16 mouse cellular contexts compared by ENCODE assay signal in genomic region chr6:28848285-28848794, GRCm38 (mm10). TPM values are rescaled to one million over a fixed set of nuclear protein-coding genes. Genes with fewer than 3 reads are reported as not detected.
DNase-seq lines count a peak whose midpoint lies in the region; ATAC-seq and TF ChIP-seq lines count a peak whose summit lies in the region.
"Had no signal": no experiment of that assay in that cellular context is flagged by ENCODE, and none has a peak within 500 bp of the region (broad histone marks: within the 10 kb centered on the region; RNA-seq: fewer than 3 reads in every experiment).

No protein-coding gene starts in this region.

- H3K9me3 ChIP-seq in hindbrain, postnatal 0 days (ENCODE audit: low read length) = no peaks in the 10 kb centered on the region
- H3K9me3 ChIP-seq in hindbrain, embryonic 11.5 days (ENCODE audit: control insufficient read depth, low read length) = no peaks in the 10 kb centered on the region
- no peaks in the 10 kb centered on the region for H3K9me3 ChIP-seq in limb, embryonic 10.5 days (replicated peaks)
- no peaks in the 10 kb centered on the region for H3K9me3 ChIP-seq in stomach, postnatal 0 days (ENCODE audit: control insufficient read depth, low read length)
- H3K9me3 ChIP-seq in midbrain, embryonic 10.5 days (replicated peaks) = no peaks in the 10 kb centered on the region
- H3K9me3 ChIP-seq: liver, embryonic 12.5 days had no signal

- no peak for TF ChIP-seq EP300 in stomach, postnatal 0 days (optimal IDR thresholded peaks at IDR 0.05)

- H3K4me2 ChIP-seq in hindbrain, postnatal 0 days (ENCODE audit: low read depth, low read length) = no peak overlapping the region
- H3K4me2 ChIP-seq in hindbrain, embryonic 11.5 days (replicated peaks; ENCODE audit: low read depth, low read length) = no peak overlapping the region
- H3K4me2 ChIP-seq in stomach, postnatal 0 days (replicated peaks; ENCODE audit: low read depth) = no peak overlapping the region
- H3K4me2 ChIP-seq: liver, embryonic 12.5 days had no signal

- peaks cover 19% of the 10 kb centered on the region for H3K4me1 ChIP-seq in hindbrain, postnatal 0 days (ENCODE audit: insufficient read depth, low read length)
- peaks cover 3% of the 10 kb centered on the region for H3K4me1 ChIP-seq in hindbrain, embryonic 11.5 days (replicated peaks; ENCODE audit: control insufficient read depth, insufficient read depth, low read length)
- H3K4me1 ChIP-seq in limb, embryonic 10.5 days = peaks cover 45% of the 10 kb centered on the region
- peaks cover 2% of the 10 kb centered on the region; the same call in 1 of the 2 replicates for H3K4me1 ChIP-seq in stomach, postnatal 0 days (replicated peaks; ENCODE audit: control insufficient read depth, insufficient read depth)
- H3K4me1 ChIP-seq in midbrain, embryonic 10.5 days = peaks cover 53% of the 10 kb centered on the region

- no peak overlapping the region for H3K9ac ChIP-seq in hindbrain, postnatal 0 days (replicated peaks; ENCODE audit: low read length)
- H3K9ac ChIP-seq in hindbrain, embryonic 11.5 days (ENCODE audit: low read depth, low read length) = no peak overlapping the region
- H3K9ac ChIP-seq in stomach, postnatal 0 days (ENCODE audit: low read length) = no peak overlapping the region
- H3K9ac ChIP-seq: liver, embryonic 12.5 days had no signal

- no peaks in the 10 kb centered on the region for H3K36me3 ChIP-seq in hindbrain, postnatal 0 days (ENCODE audit: insufficient read depth, low read length)
- H3K36me3 ChIP-seq in hindbrain, embryonic 11.5 days (ENCODE audit: control insufficient read depth, insufficient read depth, low read length) = no peaks in the 10 kb centered on the region
- no peaks in the 10 kb centered on the region for H3K36me3 ChIP-seq in limb, embryonic 10.5 days
- no peaks in the 10 kb centered on the region for H3K36me3 ChIP-seq in stomach, postnatal 0 days (ENCODE audit: control insufficient read depth, insufficient read depth, low read length)
- H3K36me3 ChIP-seq in midbrain, embryonic 10.5 days = no peaks in the 10 kb centered on the region

- peak; percentile 3; the same call in 1 of the 2 replicates for ATAC-seq in hindbrain, postnatal 0 days
- ATAC-seq in hindbrain, embryonic 11.5 days (ENCODE audit: low FRiP score) = no peak
- ATAC-seq in stomach, postnatal 0 days (ENCODE audit: low FRiP score, low TSS enrichment) = no peak
- ATAC-seq: liver, embryonic 12.5 days; Patski had no signal

- H3K27ac ChIP-seq in hindbrain, postnatal 0 days = 0 out of 2 replicates have a peak overlapping the region, but pooled peaks have one; percentile 64
- no peak overlapping the region for H3K27ac ChIP-seq in hindbrain, embryonic 11.5 days (ENCODE audit: low read depth, low read length)
- H3K27ac ChIP-seq in limb, embryonic 10.5 days = peak overlapping the region; percentile 72
- no peak overlapping the region for H3K27ac ChIP-seq in stomach, postnatal 0 days (replicated peaks)
- H3K27ac ChIP-seq in midbrain, embryonic 10.5 days (replicated peaks) = no peak overlapping the region
- H3K27ac ChIP-seq: liver, embryonic 12.5 days had no signal

- no peak for DNase-seq in hindbrain, postnatal 0 days (ENCODE audit: low spot score)
- no peak for DNase-seq in hindbrain, embryonic 11.5 days (ENCODE audit: low spot score)
- DNase-seq in 3T3-L1 (ENCODE audit: low read depth, low spot score) (peak; percentile 63), NIH3T3 (ENCODE audit: low read depth) (peak; percentile 77)
- DNase-seq in limb, embryonic 10.5 days (ENCODE audit: low spot score) = no peak
- no peak for DNase-seq in c-Kit-positive CD71-positive TER-119-positive erythroid progenitor cells, embryonic 14.5 days (ENCODE audit: low spot score)
- no peak for DNase-seq in stomach, postnatal 0 days (ENCODE audit: low spot score)
- DNase-seq in midbrain, embryonic 10.5 days (ENCODE audit: low spot score) = no peak
- DNase-seq: adrenal gland, adult 8-10 months; cerebellum, adult 9-10 months; gastrocnemius, postnatal 36 days; kidney, adult 9 months; lung, adult 2 months; right cerebral cortex, postnatal 25 days had no signal

- 68% methylated on average over 6 of the region's 6 CpGs for WGBS in hindbrain, postnatal 0 days
- 77% methylated on average over 6 of the region's 6 CpGs for WGBS in hindbrain, embryonic 11.5 days
- WGBS in limb, embryonic 10.5 days = 48% methylated on average over 6 of the region's 6 CpGs
- 67% methylated on average over 6 of the region's 6 CpGs for WGBS in stomach, postnatal 0 days
- WGBS in midbrain, embryonic 10.5 days = 74% methylated on average over 6 of the region's 6 CpGs

- H3K27me3 ChIP-seq in hindbrain, postnatal 0 days (ENCODE audit: insufficient read depth, low read length) = no peaks in the 10 kb centered on the region
- no peaks in the 10 kb centered on the region for H3K27me3 ChIP-seq in hindbrain, embryonic 11.5 days (ENCODE audit: control insufficient read depth, insufficient read depth, low read length)
- peaks cover 7% of the 10 kb centered on the region; the same call in 1 of the 2 replicates for H3K27me3 ChIP-seq in limb, embryonic 10.5 days (ENCODE audit: low read depth, poor library complexity, severe bottlenecking)
- H3K27me3 ChIP-seq in stomach, postnatal 0 days (ENCODE audit: control insufficient read depth, insufficient read depth, low read length) = no peaks in the 10 kb centered on the region
- H3K27me3 ChIP-seq in midbrain, embryonic 10.5 days (ENCODE audit: low read depth, poor library complexity, severe bottlenecking) = no peaks in the 10 kb centered on the region
- H3K27me3 ChIP-seq: liver, embryonic 12.5 days; Patski had no signal

- no peak overlapping the region for H3K4me3 ChIP-seq in hindbrain, postnatal 0 days (ENCODE audit: low read length)
- no peak overlapping the region for H3K4me3 ChIP-seq in hindbrain, embryonic 11.5 days (ENCODE audit: low read depth, low read length)
- H3K4me3 ChIP-seq in limb, embryonic 10.5 days = no peak overlapping the region
- H3K4me3 ChIP-seq in stomach, postnatal 0 days (ENCODE audit: low read depth, low read length) = no peak overlapping the region
- H3K4me3 ChIP-seq in midbrain, embryonic 10.5 days = no peak overlapping the region
- H3K4me3 ChIP-seq: liver, embryonic 12.5 days had no signal

- no peak for TF ChIP-seq CTCF in hindbrain, postnatal 0 days (IDR thresholded peaks at IDR 0.05; ENCODE audit: low read depth)
- no peak for TF ChIP-seq CTCF in stomach, postnatal 0 days (IDR thresholded peaks at IDR 0.05; ENCODE audit: low read depth)

RNA-seq across cellular contexts. Expression of gene Lrrc4, which starts 16.8 kb away (rescaled TPM):
- 54.8 and 59.8 TPM in 2 replicates for total RNA-seq in hindbrain, postnatal 0 days (2014; rRNA removed)
- 6.0 and 6.1 TPM in 2 replicates for polyA plus RNA-seq in hindbrain, postnatal 0 days (2015; fragmentation: Nextera tagmentation; extraction: Ambion mirVana)
- polyA plus RNA-seq in hindbrain, embryonic 11.5 days (2014; fragmentation: Nextera tagmentation; extraction: Ambion mirVana) = 4.5 and 4.7 TPM in 2 replicates
- 0.16 and 0.36 TPM in 2 replicates for polyA plus RNA-seq in limb, embryonic 10.5 days (2016; fragmentation: Nextera tagmentation; extraction: Ambion mirVana)
- 0.51 and 0.62 TPM in 2 replicates for polyA plus RNA-seq in stomach, postnatal 0 days (2015; fragmentation: Nextera tagmentation; extraction: Ambion mirVana)
- polyA plus RNA-seq in midbrain, embryonic 10.5 days (2016; fragmentation: Nextera tagmentation; extraction: Ambion mirVana) = 1.5 and 2.3 TPM in 2 replicates
- polyA plus RNA-seq: Patski had no signal

Comparison
In these comparisons a context has a peak if more than half of its experiments do, and no peak if none do; other contexts are left out.
1. H3K27ac ChIP-seq: peak in hindbrain, postnatal 0 days (single experiment) and limb, embryonic 10.5 days (single experiment); none in hindbrain, embryonic 11.5 days (single experiment), stomach, postnatal 0 days (single experiment) and midbrain, embryonic 10.5 days (single experiment).
2. DNase-seq: peak in 3T3-L1 (single experiment) and NIH3T3 (single experiment); none in hindbrain, postnatal 0 days (single experiment), hindbrain, embryonic 11.5 days (single experiment), limb, embryonic 10.5 days (single experiment), c-Kit-positive CD71-positive TER-119-positive erythroid progenitor cells, embryonic 14.5 days (single experiment), stomach, postnatal 0 days (single experiment) and midbrain, embryonic 10.5 days (single experiment).